ENCODE assay signal across 8 mouse cellular contexts in genomic region chr2:27425161-27425611, GRCm38 (mm10). TPM values are rescaled to one million over a fixed set of nuclear protein-coding genes. Genes with fewer than 3 reads are reported as not detected.
A peak's percentile ranks its signal among the peaks of the same experiment; 100 is the strongest.
DNase-seq lines count a peak whose midpoint lies in the region; ATAC-seq lines count a peak whose summit lies in the region.

No protein-coding gene starts in this region.

- H3K4me1 ChIP-seq in forebrain, embryonic 13.5 days: peaks cover 61% of the 10 kb centered on the region

- H3K36me3 ChIP-seq in forebrain, embryonic 13.5 days (ENCODE audit: poor library complexity, severe bottlenecking): no peaks in the 10 kb centered on the region

- no peaks in the 10 kb centered on the region for H3K9me3 ChIP-seq in forebrain, embryonic 13.5 days (replicated peaks)

- H3K27me3 ChIP-seq in forebrain, embryonic 13.5 days: no peaks in the 10 kb centered on the region

- H3K9ac ChIP-seq in forebrain, embryonic 13.5 days: peak overlapping the region; percentile 95

- 1% methylated on average over 20 of the region's 20 CpGs for whole genome bisulfite sequencing in forebrain, embryonic 13.5 days

- peak overlapping the region; percentile 90 for H3K4me3 ChIP-seq in forebrain, embryonic 13.5 days

- peak; percentile 25 for DNase-seq in thymus, postnatal 25 days
- no peak for DNase-seq in thymus, postnatal 36 days
- peak; percentile 46 for DNase-seq in kidney, adult 9 months
- DNase-seq in lung, postnatal 25 days (ENCODE audit: low spot score): peak; percentile 21
- no peak for DNase-seq in frontal cortex, postnatal 25 days (ENCODE audit: low spot score in 2 of 2)
- DNase-seq in left cerebral cortex, adult 9 months (ENCODE audit: low spot score in 2 of 2): no peak
- DNase-seq in right cerebral cortex, postnatal 14 days: no peak

- no peak overlapping the region; the same call in 1 of the 2 replicates for H3K27ac ChIP-seq in forebrain, embryonic 13.5 days

- no peak for ATAC-seq in forebrain, embryonic 13.5 days

- H3K4me2 ChIP-seq in forebrain, embryonic 13.5 days: peak overlapping the region; percentile 97

RNA-seq across cellular contexts. Expression of gene Vav2, which starts 1.6 kb away (rescaled TPM):
- polyA plus RNA-seq in forebrain, embryonic 13.5 days (2015; fragmentation: Nextera tagmentation; extraction: Ambion mirVana): 8.7 and 8.8 TPM in 2 replicates

RNA-seq across cellular contexts. Expression of gene Brd3os, which starts 16.9 kb away (rescaled TPM):
- 19.3 and 25.1 TPM in 2 replicates for polyA plus RNA-seq in forebrain, embryonic 13.5 days (2015; fragmentation: Nextera tagmentation; extraction: Ambion mirVana)

Comparison
In these comparisons a context has a peak if more than half of its experiments do, and no peak if none do; other contexts are left out.
1. DNase-seq: peak in thymus, postnatal 25 days (single experiment), kidney, adult 9 months (single experiment) and lung, postnatal 25 days (single experiment); none in thymus, postnatal 36 days (0 of 2), frontal cortex, postnatal 25 days (0 of 2), left cerebral cortex, adult 9 months (0 of 2) and right cerebral cortex, postnatal 14 days (single experiment).